8 mouse cellular contexts compared by ENCODE assay signal in genomic region chrX:99198532-99198931, GRCm38 (mm10).
DNase-seq lines count a peak whose midpoint lies in the region; ATAC-seq and TF ChIP-seq lines count a peak whose summit lies in the region.

No protein-coding gene starts in this region.

- peak overlapping the region; percentile 36; the same call in 1 of the 2 replicates for H3K27ac ChIP-seq in left cerebral cortex, adult 2 months
- peak overlapping the region; percentile 77 for H3K27ac ChIP-seq in embryonic facial prominence, embryonic 15.5 days (replicated peaks)
- H3K27ac ChIP-seq in intestine, embryonic 14.5 days (ENCODE audit: low read depth), result peak overlapping the region; percentile 65

- H3K9me3 ChIP-seq in embryonic facial prominence, embryonic 15.5 days (replicated peaks), result no peaks in the 10 kb centered on the region
- no peaks in the 10 kb centered on the region for H3K9me3 ChIP-seq in intestine, embryonic 14.5 days (ENCODE audit: control insufficient read depth, low read length)

- no peaks in the 10 kb centered on the region for H3K79me2 ChIP-seq in myocyte (ENCODE audit: control insufficient read depth, insufficient read depth)

- H3K36me3 ChIP-seq in embryonic facial prominence, embryonic 15.5 days, result no peaks in the 10 kb centered on the region
- H3K36me3 ChIP-seq in intestine, embryonic 14.5 days (ENCODE audit: control insufficient read depth, insufficient read depth, low read length), result no peaks in the 10 kb centered on the region
- H3K36me3 ChIP-seq in myocyte (ENCODE audit: control insufficient read depth, insufficient read depth), result no peaks in the 10 kb centered on the region

- no peak for ATAC-seq in embryonic facial prominence, embryonic 15.5 days (ENCODE audit: insufficient number of reproducible peaks, low FRiP score, low TSS enrichment, low read depth)
- no peak for ATAC-seq in intestine, embryonic 14.5 days (replicated peaks; ENCODE audit: low FRiP score, low TSS enrichment, low read depth)

- peak overlapping the region; percentile 42 for H3K4me2 ChIP-seq in embryonic facial prominence, embryonic 15.5 days (replicated peaks)
- H3K4me2 ChIP-seq in intestine, embryonic 14.5 days (ENCODE audit: low read length), result peak overlapping the region; percentile 45
- peak overlapping the region; percentile 60 for H3K4me2 ChIP-seq in myocyte (ENCODE audit: low read depth)

- TF ChIP-seq CTCF in left cerebral cortex, adult 2 months (IDR thresholded peaks at IDR 0.05), result no peak

- peaks cover 19% of the 10 kb centered on the region for H3K4me1 ChIP-seq in embryonic facial prominence, embryonic 15.5 days
- H3K4me1 ChIP-seq in intestine, embryonic 14.5 days (replicated peaks; ENCODE audit: control insufficient read depth, insufficient read depth, low read length), result no peaks in the 10 kb centered on the region; the same call in 1 of the 2 replicates

- H3ac ChIP-seq in myocyte (ENCODE audit: control insufficient read depth, insufficient read length), result no peak overlapping the region

- no peak overlapping the region for H3K9ac ChIP-seq in embryonic facial prominence, embryonic 15.5 days
- H3K9ac ChIP-seq in intestine, embryonic 14.5 days (ENCODE audit: low read length), result peak overlapping the region; percentile 13; the same call in 1 of the 2 replicates

- WGBS in embryonic facial prominence, embryonic 15.5 days, result 39% methylated on average over 6 of the region's 9 CpGs
- WGBS in intestine, embryonic 14.5 days, result 30% methylated on average over 6 of the region's 9 CpGs

- H3K4me3 ChIP-seq in left cerebral cortex, adult 2 months, result peak overlapping the region; percentile 40
- H3K4me3 ChIP-seq in embryonic facial prominence, embryonic 15.5 days (replicated peaks), result peak overlapping the region; percentile 28
- H3K4me3 ChIP-seq in intestine, embryonic 14.5 days (ENCODE audit: low read depth, low read length), result peak overlapping the region; percentile 20; the same call in 1 of the 2 replicates
- no peak overlapping the region for H3K4me3 ChIP-seq in myocyte

- DNase-seq in left cerebral cortex, adult 2 months (ENCODE audit: extremely low spot score in 1 of 2, low spot score in 2 of 2), result no peak
- DNase-seq in left cerebral cortex, adult 9 months (ENCODE audit: low spot score in 2 of 2), result no peak
- no peak for DNase-seq in intestine, embryonic 14.5 days (ENCODE audit: low spot score)
- no peak for DNase-seq in T-cell, adult 2 months (ENCODE audit: low spot score)
- DNase-seq in cerebellum, adult 9-11 months, result no peak
- DNase-seq in spleen, postnatal 36 days (ENCODE audit: low spot score in 2 of 2), result no peak

- peaks cover 16% of the 10 kb centered on the region for H3K27me3 ChIP-seq in embryonic facial prominence, embryonic 15.5 days
- peaks cover 16% of the 10 kb centered on the region; the same call in 1 of the 2 replicates for H3K27me3 ChIP-seq in intestine, embryonic 14.5 days (replicated peaks; ENCODE audit: control insufficient read depth, insufficient read depth, low read length)
- no peaks in the 10 kb centered on the region for H3K27me3 ChIP-seq in myocyte (ENCODE audit: control insufficient read depth, insufficient read depth, insufficient read length)

- no peak for TF ChIP-seq POLR2A in myocyte (IDR thresholded peaks at IDR 0.05; ENCODE audit: insufficient read length, low read depth)

- intact Hi-C loops in left cerebral cortex, adult 2 months (cut with DNase I), result loop anchor here (2.0 kb wide), 1 partner anchor 62 kb away; the partner anchor contains the start of gene Efnb1

TF ChIP-seq in myocyte, 11 proteins besides CTCF, POLR2A, EP300 and RAD21:
- no peak for TF ChIP-seq MYOD1 (IDR thresholded peaks at IDR 0.05; ENCODE audit: control insufficient read depth in 1 of 3, insufficient read length in 2 of 3, low read depth in 2 of 3)
- TF ChIP-seq TCF12 (IDR thresholded peaks at IDR 0.05; ENCODE audit: insufficient read depth, poor library complexity, severe bottlenecking), result no peak
- TF ChIP-seq REST (IDR thresholded peaks at IDR 0.05; ENCODE audit: insufficient read depth, insufficient read length), result no peak
- no peak for TF ChIP-seq POLR2AphosphoS2 (IDR thresholded peaks at IDR 0.05; ENCODE audit: insufficient read length, low read depth)
- no peak for TF ChIP-seq CEBPB (IDR thresholded peaks at IDR 0.05; ENCODE audit: insufficient read depth, poor library complexity, severe bottlenecking)
- no peak for TF ChIP-seq MYOG (IDR thresholded peaks at IDR 0.05; ENCODE audit: control insufficient read depth in 1 of 3, insufficient read depth in 1 of 3, insufficient read length in 2 of 3, low read depth in 2 of 3)
- TF ChIP-seq E2F4 (IDR thresholded peaks at IDR 0.05; ENCODE audit: insufficient read depth), result no peak
- TF ChIP-seq USF1 (IDR thresholded peaks at IDR 0.05; ENCODE audit: low read depth), result no peak
- TF ChIP-seq SRF (IDR thresholded peaks at IDR 0.05; ENCODE audit: control insufficient read depth, insufficient read length, low read depth), result no peak
- TF ChIP-seq MAX (IDR thresholded peaks at IDR 0.05; ENCODE audit: low read depth), result no peak
- TF ChIP-seq TCF3 (IDR thresholded peaks at IDR 0.05; ENCODE audit: insufficient read length, low read depth), result no peak
